Mouse (Mus musculus): ENCODE results near the gene Pigz. TPM values are rescaled to one million over a fixed set of nuclear protein-coding genes. Genes with fewer than 3 reads are reported as not detected.

Gene Pigz
- polyA plus RNA-seq, 2 experiments from 2014 or later, result 0.65 to 0.67 TPM

Other genes with a start within 250 kb of the Pigz start
- gene Meltf, start 55.0 kb upstream of the Pigz start, polyA plus RNA-seq (2017; shearing (Covaris generic)), result not detected
- 1 to 10 TPM; 1.3 to 2.6 TPM for gene 0610012G03Rik, start 14.6 kb downstream of the Pigz start, polyA plus RNA-seq (2017; shearing (Covaris generic))
- gene Ncbp2, start 14.7 kb downstream of the Pigz start, polyA plus RNA-seq (2017; shearing (Covaris generic)), result 10 to 100 TPM; 35.0 to 38.4 TPM
- 10 to 100 TPM in 1 of 2 experiments, 1 to 10 TPM in 1; 8.3 to 13.3 TPM for gene Senp5, start 69.4 kb downstream of the Pigz start, polyA plus RNA-seq (2017; shearing (Covaris generic))
- 10 to 100 TPM; 65.2 to 77.0 TPM for gene Pak2, start 145.5 kb downstream of the Pigz start, polyA plus RNA-seq (2017; shearing (Covaris generic))
- gene Pigx, start 165.9 kb downstream of the Pigz start, polyA plus RNA-seq (2017; shearing (Covaris generic)), result 100 to 1,000 TPM; 108 to 131 TPM
- gene Cep19, start 165.9 kb downstream of the Pigz start, polyA plus RNA-seq (2017; shearing (Covaris generic)), result 10 to 100 TPM; 35.0 to 37.8 TPM
- gene Nrros, start 231.7 kb downstream of the Pigz start, polyA plus RNA-seq (2017; shearing (Covaris generic)), result 10 to 100 TPM; 61.7 to 77.0 TPM
- not detected for gene Bex6, start 246.0 kb downstream of the Pigz start, polyA plus RNA-seq (2017; shearing (Covaris generic))

Data from CD4-positive, CD25-positive, alpha-beta regulatory T cell, adult 4 months (primary cell).